11 mouse cellular contexts compared by ENCODE assay signal in the genomic region with DNA sequence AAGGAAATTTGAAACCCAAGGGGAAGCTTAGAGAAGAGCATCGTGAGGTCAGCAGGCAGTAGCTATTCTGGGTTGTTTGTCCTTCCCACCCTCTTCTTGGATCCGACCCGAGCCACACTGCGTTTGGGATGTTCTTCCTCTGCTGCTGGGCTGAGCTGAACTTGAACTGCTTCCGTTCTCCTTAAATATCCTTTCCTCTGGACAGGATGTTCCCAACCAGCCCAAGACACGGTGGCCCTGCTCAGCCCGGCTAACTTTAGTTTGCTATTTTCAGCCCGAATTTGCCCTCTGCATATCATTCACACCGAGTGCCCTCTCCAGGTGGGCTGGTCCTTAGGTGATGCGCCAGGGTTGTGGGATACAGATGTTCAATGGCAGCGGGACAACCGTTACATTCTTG. TPM values are rescaled to one million over a fixed set of nuclear protein-coding genes. Genes with fewer than 3 reads are reported as not detected.
DNase-seq lines count a peak whose midpoint lies in the region; ATAC-seq and TF ChIP-seq lines count a peak whose summit lies in the region.
"Had no signal": no experiment of that assay in that cellular context is flagged by ENCODE, and none has a peak within 500 bp of the region (broad histone marks: within the 10 kb centered on the region; RNA-seq: fewer than 3 reads in every experiment).

No protein-coding gene starts in this region.

- TF ChIP-seq CTCF in spleen, adult 2 months (IDR thresholded peaks at IDR 0.05; ENCODE audit: extremely low read depth, insufficient read depth, insufficient read length, insufficient replicate concordance) = no peak
- TF ChIP-seq CTCF in stomach, postnatal 0 days (IDR thresholded peaks at IDR 0.05; ENCODE audit: low read depth) = no peak

- no peak for TF ChIP-seq EP300 in stomach, postnatal 0 days (optimal IDR thresholded peaks at IDR 0.05)

- no peak overlapping the region for H3K4me3 ChIP-seq in spleen, adult 2 months (ENCODE audit: extremely low read depth, insufficient read depth, insufficient read length)
- H3K4me3 ChIP-seq in stomach, postnatal 0 days (ENCODE audit: low read depth, low read length) = no peak overlapping the region
- no peak overlapping the region for H3K4me3 ChIP-seq in forebrain, embryonic 15.5 days
- no peak overlapping the region for H3K4me3 ChIP-seq in forebrain, embryonic 13.5 days
- H3K4me3 ChIP-seq: embryonic facial prominence, embryonic 15.5 days; lung, embryonic 15.5 days had no signal

- no peaks in the 10 kb centered on the region for H3K9me3 ChIP-seq in stomach, postnatal 0 days (ENCODE audit: control insufficient read depth, low read length)
- no peaks in the 10 kb centered on the region for H3K9me3 ChIP-seq in forebrain, embryonic 15.5 days
- H3K9me3 ChIP-seq in forebrain, embryonic 13.5 days (replicated peaks) = no peaks in the 10 kb centered on the region
- H3K9me3 ChIP-seq: embryonic facial prominence, embryonic 15.5 days; lung, embryonic 15.5 days had no signal

- no peaks in the 10 kb centered on the region for H3K27me3 ChIP-seq in spleen, adult 2 months (ENCODE audit: control insufficient read depth, insufficient read depth, low read length)
- no peaks in the 10 kb centered on the region for H3K27me3 ChIP-seq in stomach, postnatal 0 days (ENCODE audit: control insufficient read depth, insufficient read depth, low read length)
- no peaks in the 10 kb centered on the region for H3K27me3 ChIP-seq in forebrain, embryonic 15.5 days
- no peaks in the 10 kb centered on the region for H3K27me3 ChIP-seq in forebrain, embryonic 13.5 days
- H3K27me3 ChIP-seq: embryonic facial prominence, embryonic 15.5 days; lung, embryonic 15.5 days had no signal

- peak; percentile 29; the same call in 1 of the 2 replicates for ATAC-seq in stomach, postnatal 0 days (ENCODE audit: low FRiP score, low TSS enrichment)
- ATAC-seq in forebrain, embryonic 15.5 days (replicated peaks) = no peak
- ATAC-seq in forebrain, embryonic 13.5 days = no peak

- no peak for DNase-seq in spleen, adult 2 months (ENCODE audit: low read depth in 1 of 2, low spot score in 2 of 2)
- DNase-seq in spleen, adult 18-20 months = no peak
- DNase-seq in heart, adult 9 months (ENCODE audit: low spot score in 2 of 2) = peak; percentile 87 to 94
- DNase-seq in kidney, postnatal 25 days = peak; percentile 67 to 89
- no peak for DNase-seq in stomach, postnatal 0 days (ENCODE audit: low spot score)
- DNase-seq: cerebellum, adult 9-10 months; thymus, adult 2 months had no signal

- H3K9ac ChIP-seq in stomach, postnatal 0 days (ENCODE audit: low read length) = no peak overlapping the region
- H3K9ac ChIP-seq in forebrain, embryonic 15.5 days (replicated peaks) = no peak overlapping the region
- H3K9ac ChIP-seq in forebrain, embryonic 13.5 days = no peak overlapping the region
- H3K9ac ChIP-seq: embryonic facial prominence, embryonic 15.5 days; lung, embryonic 15.5 days had no signal

- H3K36me3 ChIP-seq in spleen, adult 2 months (ENCODE audit: control insufficient read depth, insufficient read depth, low read length) = no peaks in the 10 kb centered on the region
- H3K36me3 ChIP-seq in stomach, postnatal 0 days (ENCODE audit: control insufficient read depth, insufficient read depth, low read length) = no peaks in the 10 kb centered on the region
- no peaks in the 10 kb centered on the region for H3K36me3 ChIP-seq in forebrain, embryonic 15.5 days
- H3K36me3 ChIP-seq in forebrain, embryonic 13.5 days (ENCODE audit: poor library complexity, severe bottlenecking) = no peaks in the 10 kb centered on the region
- H3K36me3 ChIP-seq: embryonic facial prominence, embryonic 15.5 days; lung, embryonic 15.5 days had no signal

- no peak overlapping the region for H3K4me2 ChIP-seq in stomach, postnatal 0 days (replicated peaks; ENCODE audit: low read depth)
- no peak overlapping the region for H3K4me2 ChIP-seq in forebrain, embryonic 15.5 days (replicated peaks)
- H3K4me2 ChIP-seq in forebrain, embryonic 13.5 days = no peak overlapping the region
- H3K4me2 ChIP-seq: embryonic facial prominence, embryonic 15.5 days; lung, embryonic 15.5 days had no signal

- no peak for TF ChIP-seq POLR2A in spleen, adult 2 months (IDR thresholded peaks at IDR 0.05; ENCODE audit: low read depth, low read length)

- 75% methylated on average over 12 of the region's 12 CpGs for WGBS in spleen, adult 2 months
- WGBS in stomach, postnatal 0 days = 40% methylated on average over 12 of the region's 12 CpGs
- WGBS in forebrain, embryonic 15.5 days = 71% methylated on average over 12 of the region's 12 CpGs
- 80% methylated on average over 12 of the region's 12 CpGs for WGBS in forebrain, embryonic 13.5 days

- no peaks in the 10 kb centered on the region for H3K4me1 ChIP-seq in spleen, adult 2 months (ENCODE audit: control insufficient read depth, insufficient read depth, insufficient read length)
- H3K4me1 ChIP-seq in stomach, postnatal 0 days (replicated peaks; ENCODE audit: control insufficient read depth, insufficient read depth) = no peaks in the 10 kb centered on the region
- no peaks in the 10 kb centered on the region for H3K4me1 ChIP-seq in forebrain, embryonic 15.5 days
- no peaks in the 10 kb centered on the region for H3K4me1 ChIP-seq in forebrain, embryonic 13.5 days
- H3K4me1 ChIP-seq: embryonic facial prominence, embryonic 15.5 days had no signal

- peak overlapping the region; percentile 25; the same call in 1 of the 2 replicates for H3K27ac ChIP-seq in spleen, adult 2 months (ENCODE audit: insufficient read depth, low read length)
- H3K27ac ChIP-seq in stomach, postnatal 0 days (replicated peaks) = no peak overlapping the region
- no peak overlapping the region for H3K27ac ChIP-seq in forebrain, embryonic 15.5 days (replicated peaks)
- no peak overlapping the region for H3K27ac ChIP-seq in forebrain, embryonic 13.5 days
- H3K27ac ChIP-seq: embryonic facial prominence, embryonic 15.5 days; lung, embryonic 15.5 days had no signal

RNA-seq across cellular contexts. Expression of a gene that starts 37.3 kb away (rescaled TPM):
- polyA plus RNA-seq in spleen, adult 2 months (2012; rRNA removed) = 25.0 and 25.4 TPM in 2 replicates
- polyA plus RNA-seq in stomach, postnatal 0 days (2015; fragmentation: Nextera tagmentation; extraction: Ambion mirVana) = 24.3 and 29.7 TPM in 2 replicates
- polyA plus RNA-seq in forebrain, embryonic 15.5 days (2015; fragmentation: Nextera tagmentation; extraction: Ambion mirVana) = 81.0 and 85.9 TPM in 2 replicates
- polyA plus RNA-seq in forebrain, embryonic 13.5 days (2015; fragmentation: Nextera tagmentation; extraction: Ambion mirVana) = 73.3 and 85.4 TPM in 2 replicates

RNA-seq across cellular contexts. Expression of a gene that starts 56.3 kb away (rescaled TPM):
- polyA plus RNA-seq in spleen, adult 2 months (2012; rRNA removed) = 48.4 and 67.9 TPM in 2 replicates
- polyA plus RNA-seq in stomach, postnatal 0 days (2015; fragmentation: Nextera tagmentation; extraction: Ambion mirVana) = 7.5 and 8.3 TPM in 2 replicates
- polyA plus RNA-seq in forebrain, embryonic 15.5 days (2015; fragmentation: Nextera tagmentation; extraction: Ambion mirVana) = 9.7 and 10.3 TPM in 2 replicates
- 9.1 and 9.7 TPM in 2 replicates for polyA plus RNA-seq in forebrain, embryonic 13.5 days (2015; fragmentation: Nextera tagmentation; extraction: Ambion mirVana)

Comparison
In these comparisons a context has a peak if more than half of its experiments do, and no peak if none do; other contexts are left out.
1. DNase-seq: peak in heart, adult 9 months (2 of 2) and kidney, postnatal 25 days (2 of 2); none in spleen, adult 2 months (0 of 2), spleen, adult 18-20 months (0 of 2) and stomach, postnatal 0 days (single experiment).